Mouse (Mus musculus) stomach, postnatal 0 days (tissue): ENCODE results near the gene Rps6kl1. TPM values are rescaled to one million over a fixed set of nuclear protein-coding genes. Genes with fewer than 3 reads are reported as not detected.

Experiments used
- ATAC-seq: fragments of 200-750 bp; cut with Nextera tagmentation; 2 replicates; pipeline ENCODE4 v1.8.0; 2017; ENCODE audit not compliant: low FRiP score, low TSS enrichment
- DNase-seq: peaks from one replicate; pipeline ENCODE4 v3.0.0-alpha.2; 2016; ENCODE audit warnings: low spot score
- H3K27ac ChIP-seq: fragments of 300-500 bp; sonication (generic); replicated peaks from 2 replicates; pipeline ENCODE4 v1.5.1; 2014; ENCODE audit warnings: mild to moderate bottlenecking, control low read depth
- H3K27me3 ChIP-seq: fragments of 300-500 bp; sonication (generic); 2 replicates; pipeline ENCODE4 v1.6.1; 2014; ENCODE audit warnings: low read length; ENCODE audit not compliant: control insufficient read depth, insufficient read depth
- H3K36me3 ChIP-seq: fragments of 300-500 bp; sonication (generic); 2 replicates; pipeline ENCODE4 v1.6.1; 2014; ENCODE audit warnings: low read length, mixed read lengths; ENCODE audit not compliant: control insufficient read depth, insufficient read depth
- H3K4me1 ChIP-seq: fragments of 300-500 bp; sonication (generic); replicated peaks from 2 replicates; pipeline ENCODE4 v1.6.1; 2014; ENCODE audit warnings: antibody characterized with exemption; ENCODE audit not compliant: control insufficient read depth, insufficient read depth
- H3K4me2 ChIP-seq: fragments of 300-500 bp; sonication (generic); replicated peaks from 2 replicates; pipeline ENCODE4 v1.6.1; 2014; ENCODE audit warnings: low read depth, mild to moderate bottlenecking, control low read depth, moderate library complexity
- H3K4me3 ChIP-seq: fragments of 300-500 bp; sonication (generic); 2 replicates; pipeline ENCODE4 v1.5.1; 2014; ENCODE audit warnings: low read depth, low read length, control low read depth
- H3K9ac ChIP-seq: fragments of 300-500 bp; sonication (generic); 2 replicates; pipeline ENCODE4 v1.6.1; 2014; ENCODE audit warnings: mild to moderate bottlenecking, low read length, control low read depth, mixed read lengths
- H3K9me3 ChIP-seq: fragments of 300-500 bp; sonication (generic); 2 replicates; pipeline ENCODE4 v1.6.1; 2016; ENCODE audit warnings: low read length; ENCODE audit not compliant: control insufficient read depth
- CTCF ChIP-seq: IDR thresholded peaks from 2 replicates; pipeline ENCODE4 v1.5.1; 2016; ENCODE audit warnings: antibody characterized with exemption, low read depth, mild to moderate bottlenecking, moderate library complexity
- EP300 ChIP-seq: optimal IDR thresholded peaks from 2 replicates; pipeline ENCODE3; 2016; ENCODE audit warnings: antibody characterized with exemption
- WGBS: fragments of 180-500 bp; shearing (Covaris S2); extraction: QIAGEN DNeasy Blood & Tissue Kit; methylation state at CpG from one replicate; pipeline ENCODE4 v1.1.7; 2014; 5-methylcytosine and 5-hydroxymethylcytosine counted together
- polyA plus RNA-seq: library from polyadenylated mRNA; unstranded; fragments of >200 nt; fragmentation: Nextera tagmentation; extraction: Ambion mirVana; gene quantifications from 2 replicates; pipeline ENCODE4 v1.2.1, GENCODE M21; 2015

The Rps6kl1 gene
- polyA plus RNA-seq, 1 experiment from 2014 or later = 0.65 TPM

GRCm38 (mm10) chr12:85142803-85143202, 8.3 kb downstream of the Rps6kl1 start:
- H3K4me2 ChIP-seq = no peak overlapping the region
- H3K4me3 ChIP-seq = no peak overlapping the region
- H3K9me3 ChIP-seq = no peaks in the 10 kb centered on the region
- no peak overlapping the region for H3K9ac ChIP-seq
- ATAC-seq = peak; percentile 76
- H3K27ac ChIP-seq = no peak overlapping the region
- no peaks in the 10 kb centered on the region for H3K27me3 ChIP-seq
- 20% methylated on average over 4 of the region's 4 CpGs for WGBS
- H3K4me1 ChIP-seq = no peaks in the 10 kb centered on the region
- DNase-seq = peak; percentile 85
- peak; percentile 96 for TF ChIP-seq CTCF
- no peak for TF ChIP-seq EP300
- no peaks in the 10 kb centered on the region for H3K36me3 ChIP-seq

GRCm38 (mm10) chr12:85141096-85141495, 10.0 kb downstream of the Rps6kl1 start:
- no peak overlapping the region for H3K4me2 ChIP-seq
- TF ChIP-seq EP300 (no peak), CTCF (no peak)
- ATAC-seq (no peak), DNase-seq (no peak)
- H3K27me3 ChIP-seq = no peaks in the 10 kb centered on the region
- 82% methylated on average over 6 of the region's 6 CpGs for WGBS
- H3K4me3 ChIP-seq = no peak overlapping the region
- no peak overlapping the region for H3K27ac ChIP-seq
- no peaks in the 10 kb centered on the region for H3K36me3 ChIP-seq
- no peak overlapping the region for H3K9ac ChIP-seq
- no peaks in the 10 kb centered on the region for H3K4me1 ChIP-seq
- no peaks in the 10 kb centered on the region for H3K9me3 ChIP-seq

GRCm38 (mm10) chr12:85140036-85140701, 10.9 kb downstream of the Rps6kl1 start:
- Histone ChIP-seq H3K9me3 (no peaks in the 10 kb centered on the region), H3K27ac (no peak overlapping the region), H3K4me2 (no peak overlapping the region), H3K4me3 (no peak overlapping the region), H3K27me3 (no peaks in the 10 kb centered on the region), H3K36me3 (no peaks in the 10 kb centered on the region), H3K4me1 (no peaks in the 10 kb centered on the region), H3K9ac (no peak overlapping the region)
- DNase-seq = no peak
- no peak for ATAC-seq
- no peak for TF ChIP-seq CTCF
- TF ChIP-seq EP300 = no peak
- WGBS = 37% methylated on average over 18 of the region's 18 CpGs

GRCm38 (mm10) chr12:85136627-85137026, 14.4 kb downstream of the Rps6kl1 start:
- TF ChIP-seq EP300 = no peak
- peak; percentile 33; the same call in 1 of the 2 replicates for TF ChIP-seq CTCF

GRCm38 (mm10) chr12:85135513-85136470, 15.3 kb downstream of the Rps6kl1 start:
- no peak overlapping the region for H3K4me3 ChIP-seq
- 78% methylated on average over 19 of the region's 19 CpGs for WGBS
- no peak overlapping the region for H3K4me2 ChIP-seq
- H3K9me3 ChIP-seq = no peaks in the 10 kb centered on the region
- ATAC-seq (no peak), DNase-seq (no peak)
- no peaks in the 10 kb centered on the region for H3K4me1 ChIP-seq
- no peaks in the 10 kb centered on the region for H3K27me3 ChIP-seq
- H3K9ac ChIP-seq = no peak overlapping the region
- TF ChIP-seq CTCF = no peak
- TF ChIP-seq EP300 = no peak
- peaks cover 23% of the 10 kb centered on the region for H3K36me3 ChIP-seq
- H3K27ac ChIP-seq = no peak overlapping the region

More at GRCm38 (mm10) chr12:85136627-85137026, 14.4 kb downstream of the Rps6kl1 start:
- ATAC-seq (no peak), DNase-seq (no peak)
- Histone ChIP-seq H3K4me2 (no peak overlapping the region), H3K27ac (no peak overlapping the region), H3K4me1 (no peaks in the 10 kb centered on the region), H3K36me3 (peaks cover 20% of the 10 kb centered on the region), H3K27me3 (no peaks in the 10 kb centered on the region), H3K9me3 (no peaks in the 10 kb centered on the region), H3K4me3 (no peak overlapping the region), H3K9ac (no peak overlapping the region)
- WGBS = 67% methylated on average over 4 of the region's 4 CpGs
